Mouse (Mus musculus) bone marrow, adult 2 months (tissue): ENCODE data around the gene Sik3. TPM values are rescaled to one million over a fixed set of nuclear protein-coding genes. Genes with fewer than 3 reads are reported as not detected.
"Not testable (repeated sequence)": the region's sequence is repeated elsewhere in the genome, so short reads cannot be mapped to it uniquely, and the experiment has no call there.

ENCODE experiments used
- H3K27ac ChIP-seq: fragments of 200-500 bp; 2 replicates; pipeline ENCODE4 v1.5.1; 2012; ENCODE audit warnings: low read depth, mild to moderate bottlenecking, control low read depth, inconsistent platforms, low read length; ENCODE audit not compliant: control insufficient read depth, poor library complexity, insufficient read depth
- H3K4me1 ChIP-seq: fragments of 200-500 bp; 2 replicates; pipeline ENCODE4 v1.6.1; 2011; ENCODE audit warnings: low read length; ENCODE audit not compliant: control insufficient read depth, insufficient read depth
- H3K4me3 ChIP-seq: fragments of 200-500 bp; replicated peaks from 2 replicates; pipeline ENCODE3; 2011; ENCODE audit warnings: mild to moderate bottlenecking, low read depth, low read length, control low read depth; ENCODE audit not compliant: control insufficient read depth
- CTCF ChIP-seq: fragments of 200-500 bp; IDR thresholded peaks from 2 replicates; pipeline ENCODE4 v1.5.1; 2011; ENCODE audit warnings: low read length, control low read depth; ENCODE audit not compliant: control insufficient read depth, insufficient read depth
- POLR2A ChIP-seq: fragments of 200-500 bp; IDR thresholded peaks from 2 replicates; pipeline ENCODE4 v1.6.1; 2011; ENCODE audit warnings: low read depth, mild to moderate bottlenecking, control low read depth, low read length, borderline replicate concordance; ENCODE audit not compliant: control insufficient read depth
- WGBS: fragments of 180-500 bp; shearing (Covaris S2); methylation state at CpG from one replicate; pipeline ENCODE4 v1.1.7; 2018; 5-methylcytosine and 5-hydroxymethylcytosine counted together
- polyA plus RNA-seq: library from polyadenylated mRNA; stranded (reverse); fragments of >200 nt; gene quantifications from 2 replicates; pipeline ENCODE4 v1.2.4, GENCODE M21; 2011; ENCODE audit warnings: low replicate concordance; ENCODE audit not compliant: missing spikeins, insufficient read depth, insufficient read length

Gene Sik3
- polyA plus RNA-seq, 1 experiment, result 19.0 TPM

DNA sequence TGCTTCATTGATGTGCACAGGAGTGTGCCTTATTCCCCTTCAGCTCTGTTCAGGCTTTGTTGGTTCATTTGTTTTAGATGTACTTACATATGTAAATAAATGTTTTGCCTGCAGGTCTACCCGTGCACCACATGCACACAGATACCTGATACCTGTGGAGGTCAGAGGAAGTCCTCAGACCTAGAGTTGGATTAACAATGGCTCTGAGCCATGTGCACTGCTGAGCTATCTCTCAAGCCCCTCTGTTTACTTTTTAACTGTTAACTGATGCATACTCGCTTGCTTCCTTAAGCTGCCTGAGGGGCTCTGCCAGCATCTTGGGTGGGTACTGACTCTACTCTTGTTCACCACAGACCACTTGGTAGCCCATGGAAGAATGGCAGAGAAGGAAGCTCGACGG lies 142.4 kb downstream of the Sik3 start:
- TF ChIP-seq CTCF (no peak), POLR2A (no peak)
- Histone ChIP-seq H3K27ac (no peak overlapping the region), H3K4me3 (no peak overlapping the region), H3K4me1 (peaks cover 4% of the 10 kb centered on the region)
- 80% methylated on average over 4 of the region's 4 CpGs for WGBS

DNA sequence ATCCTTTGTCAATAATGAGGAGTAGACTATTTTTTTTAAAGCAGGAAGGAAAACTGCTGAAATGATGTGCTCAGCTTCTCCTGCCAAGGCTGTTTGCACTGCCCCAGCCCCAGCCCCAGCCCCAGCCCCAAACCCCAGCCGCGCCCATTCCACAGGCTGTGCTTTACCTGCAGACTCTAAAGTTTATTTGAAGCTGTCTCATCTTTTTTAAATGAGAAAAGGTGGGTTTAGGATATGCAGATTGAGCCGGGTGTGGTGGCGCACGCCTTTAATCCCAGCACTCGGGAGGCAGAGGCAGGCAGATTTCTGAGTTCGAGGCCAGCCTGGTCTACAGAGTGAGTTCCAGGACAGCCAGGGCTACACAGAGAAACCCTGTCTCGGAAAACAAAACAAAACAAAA lies 143.2 kb downstream of the Sik3 start:
- H3K4me1 ChIP-seq, H3K4me3 ChIP-seq, H3K27ac ChIP-seq: not testable (repeated sequence)
- WGBS, result 88% methylated on average over 8 of the region's 8 CpGs

GRCm38 (mm10) chr9:46156711-46157110 lies 144.1 kb downstream of the Sik3 start:
- 57% methylated on average over 4 of the region's 4 CpGs for WGBS
- Histone ChIP-seq H3K4me1 (no peaks in the 10 kb centered on the region; the same call in 1 of the 2 replicates), H3K4me3 (no peak overlapping the region), H3K27ac (no peak overlapping the region)
- TF ChIP-seq POLR2A (no peak), CTCF (no peak)

DNA sequence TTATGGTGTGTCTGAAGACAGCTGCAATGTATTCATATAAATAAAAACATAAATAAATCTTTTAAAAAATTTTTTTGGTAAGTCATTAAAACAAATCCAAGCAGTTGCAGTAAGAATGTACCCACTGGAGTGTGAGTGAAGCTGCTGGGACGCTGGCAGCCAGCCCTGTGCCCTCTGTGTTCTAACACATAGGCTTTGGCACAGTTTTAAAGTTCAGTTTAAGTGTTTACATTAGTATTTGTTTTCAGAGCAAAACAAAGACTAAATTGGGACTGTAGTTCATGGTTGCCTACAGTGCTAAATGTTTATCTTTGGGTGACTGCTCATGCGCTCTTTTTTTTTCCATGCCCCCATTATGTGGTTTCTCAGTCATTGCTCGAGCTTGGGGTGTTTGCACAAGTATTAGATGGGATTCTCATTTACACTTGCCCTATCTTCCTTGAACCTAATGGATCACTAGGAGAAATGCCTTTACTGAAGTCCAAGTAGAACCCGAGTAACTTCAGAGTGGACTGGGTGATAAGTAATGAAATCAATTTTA lies 145.7 kb downstream of the Sik3 start:
- Histone ChIP-seq H3K4me1 (no peaks in the 10 kb centered on the region; the same call in 1 of the 2 replicates), H3K4me3 (no peak overlapping the region), H3K27ac (no peak overlapping the region)
- 62% methylated on average over 4 of the region's 4 CpGs for WGBS
- TF ChIP-seq POLR2A (no peak), CTCF (no peak)

GRCm38 (mm10) chr9:46163430-46163829 lies 150.8 kb downstream of the Sik3 start:
- H3K4me1 ChIP-seq, result no peaks in the 10 kb centered on the region; the same call in 1 of the 2 replicates
- 78% methylated on average over 8 of the region's 8 CpGs for WGBS
- H3K27ac ChIP-seq, result no peak overlapping the region
- TF ChIP-seq CTCF (no peak), POLR2A (no peak)
- H3K4me3 ChIP-seq, result no peak overlapping the region

- no peak overlapping the region for H3K27ac ChIP-seq
- WGBS, result 80% methylated on average over 4 of the region's 4 CpGs
- TF ChIP-seq POLR2A (no peak), CTCF (no peak)
- peaks cover 3% of the 10 kb centered on the region; the same call in 1 of the 2 replicates for H3K4me1 ChIP-seq
- no peak overlapping the region for H3K4me3 ChIP-seq
Observed at GRCm38 (mm10) chr9:46168802-46169201, 156.2 kb downstream of the Sik3 start.

- 55% methylated on average over 2 of the region's 2 CpGs for WGBS
- no peak for TF ChIP-seq POLR2A
- TF ChIP-seq CTCF, result no peak
- peaks cover 7% of the 10 kb centered on the region for H3K4me1 ChIP-seq
- H3K4me3 ChIP-seq, result no peak overlapping the region
- H3K27ac ChIP-seq, result no peak overlapping the region
Observed at GRCm38 (mm10) chr9:46172251-46172650, 159.6 kb downstream of the Sik3 start.

GRCm38 (mm10) chr9:46172953-46173352 lies 160.3 kb downstream of the Sik3 start:
- Histone ChIP-seq H3K27ac (no peak overlapping the region), H3K4me1 (peaks cover 7% of the 10 kb centered on the region), H3K4me3 (no peak overlapping the region)
- 2% methylated on average over 2 of the region's 2 CpGs for WGBS
- no peak for TF ChIP-seq CTCF
- no peak for TF ChIP-seq POLR2A

- TF ChIP-seq CTCF (no peak), POLR2A (no peak)
- 70% methylated on average over 6 of the region's 6 CpGs for WGBS
- Histone ChIP-seq H3K4me1 (peaks cover 7% of the 10 kb centered on the region), H3K4me3 (no peak overlapping the region), H3K27ac (no peak overlapping the region; the same call in 1 of the 2 replicates)
Observed at GRCm38 (mm10) chr9:46173919-46174318, 161.3 kb downstream of the Sik3 start.
